Mouse (Mus musculus) forelimb bud, embryonic 11.5 days (tissue): ENCODE results near the gene Dmpk.
A peak's percentile ranks its signal among the peaks of the same experiment; 100 is the strongest.

ENCODE experiments used
- DNase-seq: peaks from one replicate; pipeline ENCODE4 v3.0.0-alpha.2; 2012; ENCODE audit warnings: low read depth, low spot score

The Dmpk gene

GRCm38 (mm10) chr7:19075723-19076585 lies 7.7 kb upstream of the Dmpk start, which contains the start of gene Dmwd:
Gene Dmwd (plus strand): TSS chr7:19076227.
- DNase-seq = peak; percentile 99

- DNase-seq = no peak
Observed at GRCm38 (mm10) chr7:19076586-19076991, 7.1 kb upstream of the Dmpk start.

- DNase-seq = no peak
Observed at GRCm38 (mm10) chr7:19077761-19078160, 5.9 kb upstream of the Dmpk start.

- no peak for DNase-seq
Observed at GRCm38 (mm10) chr7:19078732-19079131, 4.9 kb upstream of the Dmpk start.

- no peak for DNase-seq
Observed at GRCm38 (mm10) chr7:19080451-19080950, 3.1 kb upstream of the Dmpk start.

GRCm38 (mm10) chr7:19082171-19082570 lies 1.5 kb upstream of the Dmpk start:
- DNase-seq = no peak

GRCm38 (mm10) chr7:19083096-19083495 lies 553 bp upstream of the Dmpk start:
- no peak for DNase-seq

GRCm38 (mm10) chr7:19084277-19084771 lies 675 bp downstream of the Dmpk start:
- DNase-seq = no peak

GRCm38 (mm10) chr7:19084921-19085473 lies 1.3 kb downstream of the Dmpk start:
- DNase-seq = no peak

GRCm38 (mm10) chr7:19085495-19085894 lies 1.8 kb downstream of the Dmpk start:
- DNase-seq = no peak

- DNase-seq = no peak
Observed at GRCm38 (mm10) chr7:19086042-19086441, 2.4 kb downstream of the Dmpk start.

GRCm38 (mm10) chr7:19086760-19087159 lies 3.1 kb downstream of the Dmpk start:
- no peak for DNase-seq

- DNase-seq = peak; percentile 66
Observed at GRCm38 (mm10) chr7:19088813-19089212, 5.2 kb downstream of the Dmpk start.

- DNase-seq = no peak
Observed at GRCm38 (mm10) chr7:19091913-19092312, 8.3 kb downstream of the Dmpk start.

- DNase-seq = peak; percentile 78
Observed at GRCm38 (mm10) chr7:19092381-19093173, 8.9 kb downstream of the Dmpk start.

GRCm38 (mm10) chr7:19093174-19093521 lies 9.5 kb downstream of the Dmpk start:
- peak; percentile 83 for DNase-seq

- DNase-seq = peak; percentile 99
Observed at GRCm38 (mm10) chr7:19093537-19094385, 10.1 kb downstream of the Dmpk start.

GRCm38 (mm10) chr7:19094471-19094825 lies 10.8 kb downstream of the Dmpk start, which contains the start of gene Six5:
Gene Six5 (plus strand): TSS chr7:19094594.
- DNase-seq = no peak

- peak; percentile 32 for DNase-seq
Observed at GRCm38 (mm10) chr7:19094826-19095750, 11.4 kb downstream of the Dmpk start.

- DNase-seq = peak; percentile 86
Observed at GRCm38 (mm10) chr7:19095751-19096110, 12.1 kb downstream of the Dmpk start.
